Mouse (Mus musculus) heart, adult 11 months (tissue): ENCODE results near the gene Pcsk4.
"Not testable (repeated sequence)": the region's sequence is repeated elsewhere in the genome, so short reads cannot be mapped to it uniquely, and the experiment has no call there.

Experiments
- DNase-seq: peaks from one replicate; pipeline ENCODE4 v3.0.0; 2022

Pcsk4 gene

GRCm38 (mm10) chr10:80347514-80347967 lies 18.2 kb upstream of the Pcsk4 start:
- DNase-seq = peak; percentile 97

GRCm38 (mm10) chr10:80345929-80346328 lies 16.6 kb upstream of the Pcsk4 start:
- DNase-seq = not testable (repeated sequence)

GRCm38 (mm10) chr10:80345122-80345521 lies 15.8 kb upstream of the Pcsk4 start:
- peak; percentile 95 for DNase-seq

GRCm38 (mm10) chr10:80344131-80344661 lies 14.9 kb upstream of the Pcsk4 start:
- DNase-seq = peak; percentile 98

GRCm38 (mm10) chr10:80343425-80343895 lies 14.2 kb upstream of the Pcsk4 start:
- DNase-seq = peak; percentile 95

GRCm38 (mm10) chr10:80342749-80343424 lies 13.6 kb upstream of the Pcsk4 start:
- DNase-seq = peak; percentile 97

- peak; percentile 93 for DNase-seq
Measured at GRCm38 (mm10) chr10:80342305-80342748, 13.0 kb upstream of the Pcsk4 start.

GRCm38 (mm10) chr10:80341491-80342304 lies 12.4 kb upstream of the Pcsk4 start:
- DNase-seq = peak; percentile 94

- peak; percentile 93 for DNase-seq
Measured at GRCm38 (mm10) chr10:80341026-80341425, 11.7 kb upstream of the Pcsk4 start.

GRCm38 (mm10) chr10:80339941-80340750 lies 10.8 kb upstream of the Pcsk4 start:
- DNase-seq = peak; percentile 98

- no peak for DNase-seq
Measured at GRCm38 (mm10) chr10:80336263-80336662, 7.0 kb upstream of the Pcsk4 start.

- DNase-seq = no peak
Measured at GRCm38 (mm10) chr10:80332525-80332989, 3.3 kb upstream of the Pcsk4 start.

- DNase-seq = no peak
Measured at GRCm38 (mm10) chr10:80331636-80332524, 2.6 kb upstream of the Pcsk4 start.

GRCm38 (mm10) chr10:80330888-80331287 lies 1.6 kb upstream of the Pcsk4 start:
- no peak for DNase-seq

- DNase-seq = no peak
Measured at GRCm38 (mm10) chr10:80330084-80330483, 786 bp upstream of the Pcsk4 start.

- no peak for DNase-seq
Measured at GRCm38 (mm10) chr10:80325045-80325444, 4.3 kb downstream of the Pcsk4 start.

GRCm38 (mm10) chr10:80324120-80325037 lies 4.9 kb downstream of the Pcsk4 start:
- DNase-seq = peak; percentile 95

GRCm38 (mm10) chr10:80323261-80324119 lies 5.8 kb downstream of the Pcsk4 start:
- DNase-seq = peak; percentile 98

- DNase-seq = peak; percentile 97
Measured at GRCm38 (mm10) chr10:80322811-80323211, 6.5 kb downstream of the Pcsk4 start.
